Mouse (Mus musculus): ENCODE measurements around the gene Akap8l. TPM values are rescaled to one million over a fixed set of nuclear protein-coding genes. Genes with fewer than 3 reads are reported as not detected.

Gene Akap8l
- polyA plus RNA-seq, 1 experiment from 2014 or later: 145 TPM

DNA sequence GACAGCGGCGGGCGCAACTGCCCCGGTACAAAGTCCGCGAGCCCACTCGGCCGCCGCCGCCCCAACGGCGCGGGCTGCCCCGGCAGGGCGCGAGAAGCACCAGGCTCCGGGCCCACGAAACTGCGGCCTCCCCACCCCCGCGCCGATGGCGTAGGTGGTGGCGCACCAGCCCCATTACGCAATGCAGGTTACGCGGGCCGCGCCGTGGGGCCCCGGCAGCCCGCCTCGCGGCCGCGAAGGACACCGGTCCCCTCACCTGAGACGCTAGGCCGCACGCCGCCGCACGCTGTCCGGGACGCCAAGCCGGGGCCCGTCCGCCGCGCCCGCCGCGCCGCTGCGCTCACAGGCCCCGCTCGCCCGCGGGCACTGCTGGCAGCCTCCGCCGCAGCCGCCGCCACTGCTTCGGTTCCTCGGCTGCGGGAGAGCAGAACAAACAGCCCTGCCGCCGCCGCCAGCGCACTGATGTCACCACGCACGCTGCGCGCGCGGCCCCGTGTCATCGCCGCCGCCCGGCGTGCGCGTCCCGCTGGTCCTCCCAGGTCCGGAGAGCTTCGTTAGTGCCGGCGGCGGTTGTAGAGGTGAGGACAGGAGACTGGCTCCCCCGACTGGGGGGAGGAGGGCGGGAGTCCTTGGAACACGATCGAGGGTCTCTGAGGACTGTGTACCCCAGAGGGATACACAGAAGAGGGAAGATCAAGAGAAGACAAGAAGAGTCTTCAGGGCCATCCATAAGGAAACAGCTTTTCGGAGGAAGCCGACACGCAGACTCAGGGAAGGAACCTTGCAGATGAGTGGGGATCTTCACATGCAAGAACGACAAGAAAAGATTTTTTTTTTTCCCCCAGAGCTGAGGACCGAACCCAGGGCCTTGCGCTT, 65.9 kb downstream of the Akap8l start, which contains the start of gene Brd4:
Gene Brd4, minus strand, starts transcription at position 461 of the 876 bp plus-strand sequence.
- Histone ChIP-seq H3K27ac (ENCODE audit: low read depth, low read length) (peak within 1 kb of the TSS; percentile 100), H3K9ac (ENCODE audit: low read depth, low read length) (peak within 1 kb of the TSS; percentile 98), H3K36me3 (ENCODE audit: control insufficient read depth, insufficient read depth, low read length) (no peaks in the 10 kb centered on the region), H3K27me3 (replicated peaks; ENCODE audit: control insufficient read depth, insufficient read depth, low read length) (no peaks in the 10 kb centered on the region), H3K9me3 (ENCODE audit: control insufficient read depth, low read length) (no peaks in the 10 kb centered on the region), H3K4me3 (ENCODE audit: low read length) (peak within 1 kb of the TSS; percentile 60), H3K4me1 (ENCODE audit: control insufficient read depth, insufficient read depth, low read depth, low read length) (peaks cover 24% of the 10 kb centered on the region), H3K4me2 (ENCODE audit: low read length) (peak within 1 kb of the TSS; percentile 77)
- peak; percentile 92 for ATAC-seq
- WGBS: under 1% methylated on average over 56 of the region's 100 CpGs

DNA sequence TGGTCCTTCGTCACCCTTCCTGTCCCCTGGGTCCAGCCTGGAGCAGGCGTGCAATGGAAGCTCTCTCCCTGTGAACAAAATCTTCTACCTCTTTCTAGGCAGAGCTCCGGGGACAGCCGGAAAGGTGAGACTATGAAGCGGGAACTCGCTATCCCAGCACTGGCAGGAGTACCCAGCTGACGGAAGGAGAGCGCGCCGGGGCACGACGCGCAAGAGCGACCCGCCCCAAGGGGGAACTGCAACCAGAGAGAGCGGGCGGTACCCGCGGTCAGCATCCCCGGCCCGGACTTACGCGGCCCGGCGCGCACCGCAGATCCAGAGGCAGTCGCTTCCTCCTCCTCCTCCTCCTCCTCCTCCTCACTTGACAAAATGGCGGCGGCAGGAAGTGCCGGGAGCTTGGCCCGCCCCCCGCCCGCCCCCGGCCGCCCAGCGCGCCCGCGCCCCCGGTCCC, 66.6 kb downstream of the Akap8l start:
- H3K27ac ChIP-seq (ENCODE audit: low read depth, low read length): peak overlapping the region; percentile 100
- H3K27me3 ChIP-seq (replicated peaks; ENCODE audit: control insufficient read depth, insufficient read depth, low read length): no peaks in the 10 kb centered on the region
- H3K4me2 ChIP-seq (ENCODE audit: low read length): peak overlapping the region; percentile 77
- ATAC-seq: peak; percentile 66
- peak overlapping the region; percentile 98 for H3K9ac ChIP-seq (ENCODE audit: low read depth, low read length)
- 2% methylated on average over 19 of the region's 41 CpGs for WGBS
- H3K36me3 ChIP-seq (ENCODE audit: control insufficient read depth, insufficient read depth, low read length): no peaks in the 10 kb centered on the region
- H3K4me1 ChIP-seq (ENCODE audit: control insufficient read depth, insufficient read depth, low read depth, low read length): peaks cover 24% of the 10 kb centered on the region
- peak overlapping the region; percentile 60 for H3K4me3 ChIP-seq (ENCODE audit: low read length)
- H3K9me3 ChIP-seq (ENCODE audit: control insufficient read depth, low read length): no peaks in the 10 kb centered on the region

DNA sequence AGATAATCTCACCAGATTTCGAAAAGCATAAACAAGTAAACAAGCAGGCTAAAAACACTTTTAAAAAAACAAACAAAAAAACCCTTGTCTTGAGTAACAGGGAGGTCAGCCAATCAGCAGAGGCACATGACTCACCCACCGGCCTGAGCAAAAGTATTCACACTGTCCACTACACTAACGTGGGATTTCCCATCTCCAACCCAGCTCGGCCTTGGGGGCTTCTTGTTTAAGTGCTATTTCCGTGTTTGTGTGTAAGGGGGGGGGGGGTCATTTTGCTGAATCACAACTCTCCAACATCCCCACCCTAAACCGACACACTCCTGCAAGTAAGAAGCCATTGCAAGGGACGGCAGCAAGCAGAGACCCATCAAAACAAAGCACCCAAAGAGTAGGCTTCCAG, 67.1 kb downstream of the Akap8l start:
- Histone ChIP-seq H3K9me3 (ENCODE audit: control insufficient read depth, low read length) (no peaks in the 10 kb centered on the region), H3K36me3 (ENCODE audit: control insufficient read depth, insufficient read depth, low read length) (no peaks in the 10 kb centered on the region), H3K4me2 (ENCODE audit: low read length) (peak overlapping the region; percentile 77), H3K27me3 (replicated peaks; ENCODE audit: control insufficient read depth, insufficient read depth, low read length) (no peaks in the 10 kb centered on the region), H3K9ac (ENCODE audit: low read depth, low read length) (peak overlapping the region; percentile 98), H3K4me3 (ENCODE audit: low read length) (peak overlapping the region; percentile 60), H3K4me1 (ENCODE audit: control insufficient read depth, insufficient read depth, low read depth, low read length) (peaks cover 24% of the 10 kb centered on the region), H3K27ac (ENCODE audit: low read depth, low read length) (peak overlapping the region; percentile 100)
- WGBS: 9% methylated on average over 7 of the region's 7 CpGs
- peak; percentile 1; the same call in 1 of the 2 replicates for ATAC-seq

DNA sequence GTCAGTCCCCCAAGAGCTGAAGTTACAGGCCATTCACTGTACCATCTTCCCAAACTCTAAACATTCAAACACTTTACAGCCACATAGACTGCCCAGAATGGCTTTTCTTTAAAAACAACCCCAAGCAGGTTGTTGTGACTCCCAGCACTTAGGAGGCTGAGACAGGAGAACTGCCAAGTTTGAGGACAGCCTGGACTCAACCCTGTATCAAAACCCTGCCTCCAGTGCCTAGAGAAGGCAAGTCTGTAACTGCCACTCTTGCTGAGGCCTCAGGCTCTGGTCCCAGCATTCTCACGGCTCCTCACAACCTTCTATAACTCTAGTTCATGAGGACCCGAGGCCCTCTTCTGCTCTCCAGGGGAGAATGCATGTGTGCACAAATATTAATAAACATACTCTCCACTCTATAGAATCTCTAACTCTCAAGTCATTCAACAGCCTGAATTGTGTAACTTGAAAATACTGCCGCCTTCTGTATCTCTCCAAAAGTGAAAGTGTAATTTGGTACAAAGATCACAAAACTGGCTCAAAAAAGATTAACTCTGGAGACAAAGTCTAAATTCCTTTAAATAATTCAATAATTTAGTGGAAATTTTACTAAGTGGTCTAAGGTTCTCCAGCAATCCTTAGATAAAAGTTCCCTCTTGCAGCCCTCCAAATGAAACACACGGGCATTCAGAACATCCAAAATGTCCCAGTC, 68.6 kb downstream of the Akap8l start:
- 74% methylated on average over 4 of the region's 4 CpGs for WGBS
- Histone ChIP-seq H3K27ac (ENCODE audit: low read depth, low read length) (no peak overlapping the region), H3K4me2 (ENCODE audit: low read length) (no peak overlapping the region), H3K27me3 (replicated peaks; ENCODE audit: control insufficient read depth, insufficient read depth, low read length) (no peaks in the 10 kb centered on the region), H3K9ac (ENCODE audit: low read depth, low read length) (no peak overlapping the region), H3K36me3 (ENCODE audit: control insufficient read depth, insufficient read depth, low read length) (no peaks in the 10 kb centered on the region), H3K4me3 (ENCODE audit: low read length) (no peak overlapping the region), H3K9me3 (ENCODE audit: control insufficient read depth, low read length) (no peaks in the 10 kb centered on the region), H3K4me1 (ENCODE audit: control insufficient read depth, insufficient read depth, low read depth, low read length) (peaks cover 19% of the 10 kb centered on the region)
- ATAC-seq: no peak

DNA sequence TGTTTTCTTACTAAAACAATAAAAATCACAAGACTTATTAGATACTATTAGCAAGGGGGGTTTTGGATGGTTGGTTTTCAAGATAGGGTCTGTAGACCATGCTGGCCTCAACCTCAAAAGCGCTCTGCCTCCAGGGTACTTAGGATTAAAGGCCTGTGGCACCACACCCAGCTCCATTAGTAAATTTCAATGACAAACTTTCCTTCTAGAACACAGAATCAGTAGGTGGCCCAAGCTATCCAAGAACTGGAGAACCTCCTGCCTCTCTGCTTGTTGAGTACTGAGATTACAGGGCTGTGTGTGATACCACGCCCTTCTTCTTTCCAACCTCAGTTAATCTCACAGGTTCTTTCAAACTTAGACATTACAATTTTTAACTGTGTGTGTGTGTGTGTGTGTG, 69.3 kb downstream of the Akap8l start:
- 98% methylated on average over 2 of the region's 2 CpGs for WGBS

DNA sequence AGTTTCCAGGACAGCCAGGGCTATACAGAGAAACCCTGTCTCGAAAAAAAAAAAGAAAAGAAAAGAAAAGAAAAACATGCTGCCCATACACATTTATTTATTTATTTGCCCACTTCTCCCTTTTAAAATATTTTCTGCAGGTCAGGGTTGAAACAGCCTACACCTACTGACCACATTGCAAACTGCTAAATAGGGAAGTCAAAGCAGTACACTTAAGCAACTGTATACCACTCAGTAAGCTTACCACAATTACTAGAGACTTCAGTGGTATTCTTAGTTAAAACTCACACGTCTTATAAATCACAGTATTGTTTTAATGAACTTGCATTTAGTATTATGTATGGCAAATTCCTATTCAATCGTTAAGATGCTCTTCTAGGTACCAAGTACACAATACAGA, 69.8 kb downstream of the Akap8l start:
- Histone ChIP-seq H3K27me3 (replicated peaks; ENCODE audit: control insufficient read depth, insufficient read depth, low read length) (no peaks in the 10 kb centered on the region), H3K9me3 (ENCODE audit: control insufficient read depth, low read length) (no peaks in the 10 kb centered on the region), H3K4me3 (ENCODE audit: low read length) (no peak overlapping the region), H3K36me3 (ENCODE audit: control insufficient read depth, insufficient read depth, low read length) (no peaks in the 10 kb centered on the region), H3K9ac (ENCODE audit: low read depth, low read length) (no peak overlapping the region), H3K27ac (ENCODE audit: low read depth, low read length) (no peak overlapping the region), H3K4me2 (ENCODE audit: low read length) (no peak overlapping the region), H3K4me1 (ENCODE audit: control insufficient read depth, insufficient read depth, low read depth, low read length) (peaks cover 16% of the 10 kb centered on the region)
- WGBS: 92% methylated on average over 3 of the region's 3 CpGs
- no peak for ATAC-seq

More for the DNA sequence above, 69.3 kb downstream of the Akap8l start:
- H3K27ac ChIP-seq (ENCODE audit: low read depth, low read length): no peak overlapping the region
- H3K4me1 ChIP-seq (ENCODE audit: control insufficient read depth, insufficient read depth, low read depth, low read length): peaks cover 19% of the 10 kb centered on the region
- H3K4me3 ChIP-seq (ENCODE audit: low read length): no peak overlapping the region
- no peaks in the 10 kb centered on the region for H3K9me3 ChIP-seq (ENCODE audit: control insufficient read depth, low read length)
- no peaks in the 10 kb centered on the region for H3K36me3 ChIP-seq (ENCODE audit: control insufficient read depth, insufficient read depth, low read length)
- no peak for ATAC-seq
- no peaks in the 10 kb centered on the region for H3K27me3 ChIP-seq (replicated peaks; ENCODE audit: control insufficient read depth, insufficient read depth, low read length)
- H3K4me2 ChIP-seq (ENCODE audit: low read length): no peak overlapping the region
- H3K9ac ChIP-seq (ENCODE audit: low read depth, low read length): no peak overlapping the region

DNA sequence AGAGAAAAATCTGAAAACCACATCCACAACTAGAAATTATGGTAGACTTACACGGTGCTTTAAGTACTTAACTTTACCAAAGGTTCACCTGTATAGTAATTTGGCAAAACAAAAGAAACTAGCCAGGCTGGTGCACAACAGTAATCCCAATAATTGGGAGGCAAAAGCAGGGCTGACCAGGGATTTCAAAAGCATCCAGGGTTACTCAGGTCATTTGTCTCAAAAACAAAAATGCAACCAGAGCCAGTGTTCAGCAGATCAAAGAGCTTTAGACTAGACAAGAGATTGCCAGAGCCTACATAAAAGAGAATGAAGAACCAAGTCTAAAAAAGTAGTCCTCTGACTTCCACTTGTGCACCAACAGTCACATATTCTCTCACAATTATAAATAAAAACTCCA, 73.2 kb downstream of the Akap8l start:
- no peaks in the 10 kb centered on the region for H3K27me3 ChIP-seq (replicated peaks; ENCODE audit: control insufficient read depth, insufficient read depth, low read length)
- H3K27ac ChIP-seq (ENCODE audit: low read depth, low read length): no peak overlapping the region
- no peak for ATAC-seq
- no peak overlapping the region for H3K4me2 ChIP-seq (ENCODE audit: low read length)
- 91% methylated on average over 1 of the region's 1 CpGs for WGBS
- H3K9ac ChIP-seq (ENCODE audit: low read depth, low read length): no peak overlapping the region
- H3K36me3 ChIP-seq (ENCODE audit: control insufficient read depth, insufficient read depth, low read length): no peaks in the 10 kb centered on the region
- no peak overlapping the region for H3K4me3 ChIP-seq (ENCODE audit: low read length)
- peaks cover 9% of the 10 kb centered on the region for H3K4me1 ChIP-seq (ENCODE audit: control insufficient read depth, insufficient read depth, low read depth, low read length)
- H3K9me3 ChIP-seq (ENCODE audit: control insufficient read depth, low read length): no peaks in the 10 kb centered on the region

DNA sequence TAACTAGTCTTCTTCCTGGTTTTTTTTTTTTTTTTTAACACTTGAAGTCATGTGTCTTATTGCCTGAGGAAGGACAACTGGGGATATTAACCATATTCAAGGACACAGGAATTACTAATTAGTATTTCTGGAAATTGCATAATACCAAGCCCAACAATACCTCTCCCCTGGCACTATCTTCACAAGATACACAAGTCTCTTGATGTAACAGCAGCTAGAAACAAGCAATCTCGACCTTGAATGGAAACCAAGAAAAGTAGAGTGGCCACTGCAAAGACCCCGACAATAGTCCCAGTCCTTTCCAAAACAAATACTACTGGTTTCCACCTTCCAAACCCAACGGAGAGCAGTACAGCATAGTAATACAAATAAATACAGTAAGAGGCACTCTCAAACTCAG, 74.8 kb downstream of the Akap8l start:
- Histone ChIP-seq H3K27me3 (replicated peaks; ENCODE audit: control insufficient read depth, insufficient read depth, low read length) (no peaks in the 10 kb centered on the region), H3K27ac (ENCODE audit: low read depth, low read length) (no peak overlapping the region), H3K36me3 (ENCODE audit: control insufficient read depth, insufficient read depth, low read length) (no peaks in the 10 kb centered on the region), H3K4me2 (ENCODE audit: low read length) (no peak overlapping the region), H3K9ac (ENCODE audit: low read depth, low read length) (no peak overlapping the region), H3K4me3 (ENCODE audit: low read length) (no peak overlapping the region), H3K9me3 (ENCODE audit: control insufficient read depth, low read length) (no peaks in the 10 kb centered on the region), H3K4me1 (ENCODE audit: control insufficient read depth, insufficient read depth, low read depth, low read length) (no peaks in the 10 kb centered on the region)
- WGBS: 90% methylated on average over 3 of the region's 3 CpGs
- no peak for ATAC-seq
